Mouse (Mus musculus) large intestine, adult 2 months (tissue): ENCODE results near the gene Tent5c. TPM values are rescaled to one million over a fixed set of nuclear protein-coding genes. Genes with fewer than 3 reads are reported as not detected.
"Not testable (repeated sequence)": the region's sequence is repeated elsewhere in the genome, so short reads cannot be mapped to it uniquely, and the experiment has no call there.

ENCODE experiments used
- DNase-seq: peaks from one replicate; pipeline ENCODE4 v3.0.0-alpha.2; 2012; ENCODE audit warnings: low read depth, low spot score
- WGBS: fragments of 180-500 bp; shearing (Covaris S2); methylation state at CpG from one replicate; pipeline ENCODE4 v1.1.7; 2018; 5-methylcytosine and 5-hydroxymethylcytosine counted together
- polyA plus RNA-seq: library from polyadenylated mRNA; depleted of rRNA; stranded (reverse); fragments of >200 nt; gene quantifications from 2 replicates; pipeline ENCODE4 v1.2.3, GENCODE M21; 2012

The Tent5c gene
- polyA plus RNA-seq, 1 experiment = 8.6 TPM

DNA sequence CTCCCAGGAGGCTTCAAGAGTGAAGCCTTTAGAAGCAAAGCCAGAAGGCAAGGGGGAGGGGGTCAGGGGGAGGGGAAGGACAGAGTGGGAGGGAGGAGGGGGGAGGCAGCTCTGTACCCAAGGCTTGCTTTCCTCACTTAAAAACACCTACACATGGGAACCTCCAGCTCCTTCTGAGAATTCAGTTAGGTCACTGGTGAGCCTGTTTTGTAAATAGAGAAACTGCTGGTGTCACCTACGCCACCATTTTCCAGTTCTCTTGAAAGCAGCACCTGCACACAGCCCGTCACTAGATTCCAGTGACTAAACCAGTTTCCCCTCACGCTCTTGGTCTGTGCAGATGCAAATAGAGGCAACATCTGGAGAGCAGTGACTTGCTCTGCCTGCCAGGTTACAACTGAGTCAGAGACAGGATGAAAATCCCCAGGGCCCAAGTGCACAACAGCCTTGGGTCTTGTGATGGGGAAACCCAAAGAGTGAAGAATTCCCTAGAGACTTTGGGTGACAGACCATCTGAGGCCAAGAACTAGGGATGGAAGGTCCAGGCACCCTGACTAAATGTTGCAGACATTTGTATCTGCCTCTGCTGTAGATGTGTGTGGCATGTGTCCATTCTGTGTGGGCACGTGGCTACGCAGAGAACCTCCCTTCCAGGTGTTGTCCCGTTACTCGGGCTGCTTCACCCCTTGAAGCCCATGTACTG lies 45.2 kb downstream of the Tent5c start:
- DNase-seq = no peak
- 88% methylated on average over 7 of the region's 7 CpGs for WGBS

DNA sequence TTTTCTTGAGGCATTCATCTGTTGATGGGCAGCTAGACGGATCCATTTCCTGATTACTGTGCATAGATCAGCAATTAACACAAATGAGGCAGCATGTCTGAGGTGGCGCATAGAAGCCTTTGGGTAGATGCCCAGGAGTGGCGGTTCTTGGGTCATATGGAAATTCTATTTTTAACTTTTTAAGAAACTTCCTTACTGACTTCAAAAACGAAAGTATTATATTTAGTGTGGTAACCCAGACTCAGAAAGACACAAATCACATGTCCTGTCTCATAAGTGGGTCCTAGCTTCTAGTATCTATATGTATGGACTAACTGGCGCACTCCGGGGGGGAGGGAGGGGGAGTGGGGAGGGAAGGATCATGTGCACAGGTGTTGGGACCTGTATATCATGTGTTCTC lies 46.6 kb downstream of the Tent5c start:
- 54% methylated on average over 6 of the region's 6 CpGs for WGBS
- no peak for DNase-seq

- no peak for DNase-seq
Observed at GRCm38 (mm10) chr3:100440754-100441153, 48.4 kb downstream of the Tent5c start.

DNA sequence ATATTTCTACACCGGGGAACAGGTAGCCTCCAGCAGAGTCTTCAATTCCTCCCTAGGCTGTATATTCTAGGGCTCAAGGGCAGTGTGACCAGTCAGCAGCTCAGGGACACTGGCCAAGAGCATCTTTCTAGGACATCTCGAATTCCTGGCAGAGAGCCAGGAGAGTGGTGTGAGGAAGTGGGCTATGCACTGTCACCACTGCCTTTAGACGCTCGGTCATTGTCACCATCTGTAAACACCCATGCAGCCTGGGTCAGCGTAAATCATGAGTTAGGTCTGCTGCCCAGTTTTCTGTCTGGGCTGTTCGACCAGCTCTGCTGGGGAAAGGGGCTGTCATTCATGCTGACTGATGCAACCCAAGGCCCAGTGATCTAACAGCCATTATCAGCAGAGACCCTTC lies 49.1 kb downstream of the Tent5c start:
- WGBS = 51% methylated on average over 6 of the region's 6 CpGs
- DNase-seq = no peak

More at GRCm38 (mm10) chr3:100440754-100441153, 48.4 kb downstream of the Tent5c start:
- WGBS = 38% methylated on average over 4 of the region's 4 CpGs

DNA sequence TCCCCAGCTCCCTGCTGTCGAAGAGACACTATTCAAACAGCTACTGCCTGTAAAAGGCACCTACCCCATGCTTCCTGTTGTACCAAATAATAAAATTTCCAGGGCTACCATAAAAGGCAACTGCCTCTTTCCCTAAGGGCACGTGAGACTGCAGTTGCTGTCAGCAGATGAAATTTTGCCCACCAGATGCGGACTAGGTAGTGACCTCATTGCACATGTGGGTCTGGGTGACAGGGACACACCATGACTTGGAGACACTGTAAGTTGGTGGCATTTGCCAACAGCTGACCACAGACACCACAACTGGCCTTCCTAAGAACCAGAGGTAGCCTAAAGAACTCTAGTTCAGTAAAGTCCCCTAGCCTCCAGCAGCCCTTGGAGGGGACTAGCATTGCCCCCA lies 50.0 kb downstream of the Tent5c start:
- DNase-seq = no peak
- WGBS = 18% methylated on average over 3 of the region's 3 CpGs

DNA sequence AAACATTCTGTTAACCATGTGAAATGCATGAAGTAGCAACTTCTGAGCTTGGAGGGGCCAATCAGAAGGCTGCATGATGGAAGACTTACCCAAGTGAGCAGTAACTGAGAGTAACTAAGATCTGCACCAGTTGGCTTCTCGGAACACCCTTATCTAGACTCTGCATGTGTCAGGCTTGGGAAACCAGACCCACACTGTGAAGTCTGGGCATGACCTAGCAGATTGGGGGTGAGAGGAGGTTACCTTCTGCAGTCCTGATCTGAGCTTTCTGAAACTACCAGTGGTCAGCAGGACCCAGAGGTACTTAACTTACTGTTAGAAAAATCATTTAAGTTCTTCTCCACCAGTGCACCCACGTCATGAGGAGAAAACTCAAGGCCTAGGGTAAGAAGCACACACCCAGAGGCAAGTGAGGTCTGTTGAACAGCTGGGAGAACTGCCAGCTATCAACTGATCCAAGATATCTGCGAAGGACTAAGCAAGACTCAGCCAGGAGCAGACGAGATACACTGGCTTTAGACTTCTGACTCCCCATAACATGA lies 50.6 kb downstream of the Tent5c start:
- WGBS = 38% methylated on average over 4 of the region's 4 CpGs

GRCm38 (mm10) chr3:100436756-100437155 lies 52.4 kb downstream of the Tent5c start:
- WGBS = 77% methylated on average over 7 of the region's 7 CpGs
- no peak for DNase-seq

More for the DNA sequence above, 50.6 kb downstream of the Tent5c start:
- no peak for DNase-seq

GRCm38 (mm10) chr3:100431705-100432104 lies 57.4 kb downstream of the Tent5c start:
- no peak for DNase-seq
- 77% methylated on average over 4 of the region's 4 CpGs for WGBS

- WGBS = 94% methylated on average over 1 of the region's 1 CpGs
- no peak for DNase-seq
Observed at GRCm38 (mm10) chr3:100430731-100431130, 58.4 kb downstream of the Tent5c start.

- 93% methylated on average over 5 of the region's 5 CpGs for WGBS
- no peak for DNase-seq
Observed at GRCm38 (mm10) chr3:100430101-100430500, 59.0 kb downstream of the Tent5c start.

- 48% methylated on average over 4 of the region's 4 CpGs for WGBS
- DNase-seq = no peak
Observed at GRCm38 (mm10) chr3:100429667-100430066, 59.5 kb downstream of the Tent5c start.

- DNase-seq = no peak
- 39% methylated on average over 6 of the region's 6 CpGs for WGBS
Observed at GRCm38 (mm10) chr3:100427548-100427947, 61.6 kb downstream of the Tent5c start.

DNA sequence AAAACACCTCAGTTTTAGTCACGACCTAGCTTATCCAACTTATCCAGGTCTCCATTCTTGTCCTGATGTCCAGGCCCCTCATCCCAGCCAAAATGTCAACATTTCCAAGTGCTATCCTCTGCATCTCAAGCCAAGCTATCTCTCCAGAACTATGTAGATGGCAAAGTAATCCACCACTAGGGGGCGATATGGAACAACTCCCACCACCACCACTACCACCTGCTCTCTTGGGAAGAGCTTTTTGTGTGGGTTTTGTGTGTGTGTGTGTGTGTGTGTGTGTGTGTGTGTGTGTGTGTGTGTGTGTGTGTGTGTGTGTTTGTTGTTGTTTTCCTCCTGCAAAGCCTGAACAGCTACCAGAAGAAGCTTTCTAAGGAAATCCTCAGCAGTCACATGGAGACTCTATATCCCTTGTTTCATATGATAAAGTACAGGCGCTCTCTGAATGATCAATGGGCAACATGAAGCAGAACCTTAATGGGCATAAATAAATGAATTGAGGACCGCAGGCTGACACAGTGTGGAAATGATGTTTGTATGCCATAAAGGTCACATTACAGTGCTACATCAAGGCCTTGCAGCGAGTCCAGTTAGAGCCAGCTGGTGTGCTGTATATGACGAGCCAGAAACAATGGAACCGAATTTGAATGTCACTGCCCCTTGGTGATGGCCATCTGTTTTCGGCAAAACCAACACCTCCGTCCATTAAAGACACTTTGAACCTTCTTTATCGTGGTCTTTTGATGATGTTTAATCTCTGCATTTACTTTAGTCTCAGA lies 66.5 kb downstream of the Tent5c start:
- WGBS = 72% methylated on average over 10 of the region's 10 CpGs
- no peak for DNase-seq

DNA sequence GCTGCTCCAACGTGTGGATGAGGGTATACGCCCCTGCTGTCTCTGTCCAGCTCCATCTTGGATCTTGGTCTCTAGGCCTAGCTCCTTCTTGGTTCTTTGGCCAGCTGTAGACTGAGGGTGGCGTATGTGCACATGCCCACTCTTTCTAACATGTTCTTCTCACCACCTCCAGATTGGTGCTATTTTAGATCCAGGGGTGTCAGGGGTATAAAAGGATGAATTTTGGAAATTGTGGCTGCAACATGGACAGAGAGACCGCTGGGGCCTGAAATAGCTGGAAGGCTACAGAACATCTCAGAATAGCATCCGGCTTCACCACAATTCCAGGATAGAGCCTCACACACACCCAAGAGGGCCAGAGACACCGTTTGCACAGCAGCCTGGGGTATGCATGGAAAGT lies 67.8 kb downstream of the Tent5c start:
- DNase-seq = no peak
- WGBS = 89% methylated on average over 6 of the region's 6 CpGs

DNA sequence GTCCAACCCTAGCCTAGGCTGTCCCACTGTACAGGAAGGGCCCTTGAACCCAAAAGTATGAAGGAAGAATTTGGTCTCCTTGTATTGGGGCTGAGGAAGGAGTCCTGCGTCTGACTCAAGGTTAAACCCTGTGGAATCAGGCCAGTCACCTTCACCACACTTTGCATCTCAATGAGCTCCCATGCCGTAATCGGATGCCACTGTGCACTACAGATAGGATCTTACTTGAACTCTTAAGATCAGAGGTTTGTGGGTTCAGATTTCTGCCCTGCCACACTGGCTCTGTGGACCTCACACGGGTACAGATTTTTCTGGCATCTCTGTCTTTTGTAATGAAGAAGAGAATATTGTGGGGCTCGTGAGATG lies 68.5 kb downstream of the Tent5c start:
- WGBS = 79% methylated on average over 5 of the region's 5 CpGs
- DNase-seq = no peak

GRCm38 (mm10) chr3:100419962-100420690 lies 69.0 kb downstream of the Tent5c start:
- 86% methylated on average over 10 of the region's 10 CpGs for WGBS
- no peak for DNase-seq

DNA sequence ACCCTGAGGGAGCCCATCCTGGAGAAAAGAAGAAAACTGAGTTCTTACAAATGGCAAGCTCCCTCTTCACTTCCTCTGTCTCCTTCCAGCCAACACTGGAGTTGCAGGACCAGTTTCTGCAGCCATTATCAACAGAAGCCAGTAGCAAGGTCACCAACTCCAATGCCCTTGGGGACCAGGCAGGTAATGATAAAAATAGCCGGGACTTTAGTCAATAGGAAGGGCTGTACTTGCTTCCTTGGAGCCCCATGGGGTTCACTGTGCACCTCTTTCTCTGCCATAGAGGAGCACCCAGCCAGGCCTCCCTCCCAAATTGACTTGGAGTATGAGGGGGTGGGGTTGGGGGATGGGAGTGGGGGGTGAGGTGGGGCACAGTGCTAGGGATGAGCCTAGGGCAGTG lies 70.7 kb downstream of the Tent5c start:
- 46% methylated on average over 1 of the region's 1 CpGs for WGBS
- DNase-seq = no peak

- WGBS = 58% methylated on average over 10 of the region's 10 CpGs
- no peak for DNase-seq
Observed at GRCm38 (mm10) chr3:100417772-100418311, 71.3 kb downstream of the Tent5c start.

DNA sequence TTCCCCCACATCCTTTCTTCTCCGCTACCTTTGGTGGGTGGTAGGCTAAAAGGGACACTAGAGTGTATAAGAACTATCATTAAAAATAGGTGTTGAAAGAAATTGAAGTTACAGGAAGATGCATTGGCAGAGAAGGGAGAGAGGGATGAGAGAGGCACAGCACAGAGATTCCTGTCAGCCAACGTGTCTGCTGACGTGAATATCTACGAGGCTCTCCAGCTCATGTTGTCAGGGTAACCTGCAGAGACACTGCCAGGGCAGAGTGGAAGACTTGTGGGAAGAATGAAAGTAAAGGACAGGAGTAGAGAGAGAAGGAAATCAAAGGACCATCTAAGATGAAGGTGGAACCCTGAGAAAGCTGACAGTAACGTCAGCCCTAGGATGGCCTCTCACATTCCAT lies 73.5 kb downstream of the Tent5c start:
- WGBS = 79% methylated on average over 5 of the region's 5 CpGs
- no peak for DNase-seq

DNA sequence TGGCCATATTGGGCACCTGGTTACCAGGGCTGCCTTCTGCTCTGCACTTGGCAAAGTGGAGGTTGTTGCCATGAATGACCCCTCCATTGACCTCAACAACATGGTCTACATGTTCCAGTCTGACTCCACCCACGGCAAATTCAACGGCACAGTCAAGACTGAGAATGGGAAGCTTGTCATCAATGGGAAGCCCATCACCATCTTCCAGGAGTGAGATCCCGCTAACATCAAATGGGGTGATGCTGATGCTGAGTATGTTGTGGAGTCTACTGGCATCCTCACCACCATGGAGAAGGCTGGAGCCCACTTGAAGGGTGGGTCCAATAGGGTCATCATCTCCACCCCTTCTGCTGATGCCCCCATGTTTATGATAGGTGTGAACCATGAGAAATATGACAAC lies 75.5 kb downstream of the Tent5c start:
- 92% methylated on average over 3 of the region's 3 CpGs for WGBS
- not testable (repeated sequence) for DNase-seq
